Mouse (Mus musculus) gastrocnemius, adult 18-20 months (tissue): ENCODE data around the gene Adssl1. TPM values are rescaled to one million over a fixed set of nuclear protein-coding genes. Genes with fewer than 3 reads are reported as not detected.
A peak's percentile ranks its signal among the peaks of the same experiment; 100 is the strongest.

Experiments used
- DNase-seq: peaks from one replicate; pipeline ENCODE4 v3.0.0; 2021; ENCODE audit warnings: low spot score
- microRNA-seq: library from miRNA; unstranded; fragments of <30 nt; microRNA quantifications from one replicate; pipeline ENCODE4 v1.2.0, GENCODE M21; 2021
- total RNA-seq, 2 experiments: library from RNA; stranded (reverse); gene quantifications; 2 replicates each; pipeline ENCODE4 v1.2.3; 2021

Gene Adssl1
- total RNA-seq, 2 experiments from 2014 or later, result 975 to 1,075 TPM

GRCm38 (mm10) chr12:112675245-112676035 is 55.6 kb downstream of the Adssl1 start:
- peak; percentile 86 for DNase-seq

GRCm38 (mm10) chr12:112677076-112677475 is 57.2 kb downstream of the Adssl1 start:
- DNase-seq, result no peak

- no peak for DNase-seq
Measured at GRCm38 (mm10) chr12:112677943-112678554, 58.2 kb downstream of the Adssl1 start.

- DNase-seq, result peak; percentile 58
Measured at GRCm38 (mm10) chr12:112678555-112679026, 58.7 kb downstream of the Adssl1 start, which contains the start of gene Zbtb42. Gene Zbtb42, plus strand, starts transcription at chr12:112678828.

- DNase-seq, result no peak
Measured at GRCm38 (mm10) chr12:112679027-112679996, 59.5 kb downstream of the Adssl1 start.

- DNase-seq, result no peak
Measured at GRCm38 (mm10) chr12:112683351-112683750, 63.5 kb downstream of the Adssl1 start.

GRCm38 (mm10) chr12:112688458-112688857 is 68.6 kb downstream of the Adssl1 start:
- DNase-seq, result no peak

Small RNAs within 50 kb of the gene (microRNA-seq; reads per million reads assigned to microRNA genes)
- gene Mir6939, result not detected

Other genes starting within 250 kb of the Adssl1 start
- 1 to 10 TPM; 1.9 to 2.7 TPM for gene A530016L24Rik, start 130.6 kb upstream of the Adssl1 start, total RNA-seq
- not detected for gene Tmem179, start 103.3 kb upstream of the Adssl1 start, total RNA-seq
- gene Inf2, start 31.3 kb upstream of the Adssl1 start, total RNA-seq, result 10 to 100 TPM in 1 of 2 experiments, 1 to 10 TPM in 1; 7.7 to 11.0 TPM
- 10 to 100 TPM; 21.6 to 22.7 TPM for gene Siva1, start 24.6 kb downstream of the Adssl1 start, total RNA-seq
- gene Akt1, start 54.8 kb downstream of the Adssl1 start, total RNA-seq, result 10 to 100 TPM; 44.7 to 49.5 TPM
- gene Zbtb42, start 58.8 kb downstream of the Adssl1 start, total RNA-seq, result under 1 TPM; 0.59 to 0.90 TPM
- gene Cep170b, start 100.4 kb downstream of the Adssl1 start, total RNA-seq, result 10 to 100 TPM in 1 of 2 experiments, 1 to 10 TPM in 1; 9.0 to 12.8 TPM
- gene Pld4, start 140.6 kb downstream of the Adssl1 start, total RNA-seq, result 1 to 10 TPM; 1.3 to 3.4 TPM
- 1 to 10 TPM; 7.2 to 7.8 TPM for gene Ahnak2, start 182.6 kb downstream of the Adssl1 start, total RNA-seq
- gene Clba1, start 188.9 kb downstream of the Adssl1 start, total RNA-seq, result under 1 TPM; 0.34 to 0.57 TPM
- 1 to 10 TPM; 2.2 to 2.8 TPM for gene Cdca4, start 209.4 kb downstream of the Adssl1 start, total RNA-seq
- gene Gpr132, start 248.2 kb downstream of the Adssl1 start, total RNA-seq, result under 1 TPM in 1 of 2 experiments, not detected in 1; 0.14 TPM